Mouse (Mus musculus) spleen, postnatal 0 days (tissue): ENCODE data around the gene Vmn2r58. TPM values are rescaled to one million over a fixed set of nuclear protein-coding genes. Genes with fewer than 3 reads are reported as not detected.

Source experiments
- polyA plus RNA-seq: library from polyadenylated mRNA; unstranded; fragments of >200 nt; fragmentation: Nextera tagmentation; extraction: Ambion mirVana; gene quantifications from 2 replicates; pipeline ENCODE4 v1.2.1, GENCODE M21; 2015

Vmn2r58 gene
- not detected in 2 replicates for polyA plus RNA-seq

GRCm38 (mm10) chr7:41872612-41873011 is at the start of gene Vmn2r58:
Gene Vmn2r58, minus strand, starts transcription at chr7:41872712.

Other genes starting within 250 kb of the Vmn2r58 start
- 3.4 and 4.5 TPM in 2 replicates for gene Zfp788, start 239.5 kb downstream of the Vmn2r58 start, polyA plus RNA-seq
- gene Vmn2r59, start 186.3 kb upstream of the Vmn2r58 start, polyA plus RNA-seq, result not detected in 2 replicates
- not detected in 2 replicates for gene Vmn2r60, start 235.1 kb upstream of the Vmn2r58 start, polyA plus RNA-seq